12 mouse cellular contexts compared by ENCODE assay signal in genomic region chr5:134410307-134410836, GRCm38 (mm10). TPM values are rescaled to one million over a fixed set of nuclear protein-coding genes. Genes with fewer than 3 reads are reported as not detected.
DNase-seq lines count a peak whose midpoint lies in the region; ATAC-seq and TF ChIP-seq lines count a peak whose summit lies in the region.
"Had no signal": no experiment of that assay in that cellular context is flagged by ENCODE, and none has a peak within 500 bp of the region (broad histone marks: within the 10 kb centered on the region; RNA-seq: fewer than 3 reads in every experiment).

No protein-coding gene starts in this region.

- H3K36me3 ChIP-seq in hindbrain, embryonic 13.5 days = peaks cover 93% of the 10 kb centered on the region
- H3K36me3 ChIP-seq in hindbrain, embryonic 10.5 days = peaks cover 24% of the 10 kb centered on the region
- peaks cover 86% of the 10 kb centered on the region for H3K36me3 ChIP-seq in stomach, embryonic 14.5 days (ENCODE audit: control insufficient read depth, insufficient read depth, low read length)
- H3K36me3 ChIP-seq in stomach, postnatal 0 days (ENCODE audit: control insufficient read depth, insufficient read depth, low read length) = peaks cover 28% of the 10 kb centered on the region
- H3K36me3 ChIP-seq in limb, embryonic 12.5 days = peaks cover 98% of the 10 kb centered on the region
- H3K36me3 ChIP-seq in stomach, embryonic 16.5 days (ENCODE audit: control insufficient read depth, insufficient read depth, low read length) = peaks cover 69% of the 10 kb centered on the region

- TF ChIP-seq EP300 in stomach, postnatal 0 days (optimal IDR thresholded peaks at IDR 0.05) = no peak

- no peak overlapping the region for H3K4me3 ChIP-seq in hindbrain, embryonic 13.5 days
- no peak overlapping the region for H3K4me3 ChIP-seq in hindbrain, embryonic 10.5 days
- H3K4me3 ChIP-seq in stomach, embryonic 14.5 days (ENCODE audit: low read depth, low read length) = no peak overlapping the region
- no peak overlapping the region for H3K4me3 ChIP-seq in stomach, postnatal 0 days (ENCODE audit: low read depth, low read length)
- no peak overlapping the region for H3K4me3 ChIP-seq in limb, embryonic 12.5 days (replicated peaks)
- no peak overlapping the region for H3K4me3 ChIP-seq in stomach, embryonic 16.5 days (replicated peaks; ENCODE audit: low read length)

- H3K27me3 ChIP-seq in hindbrain, embryonic 13.5 days = no peaks in the 10 kb centered on the region
- H3K27me3 ChIP-seq in hindbrain, embryonic 10.5 days (ENCODE audit: insufficient read depth, poor library complexity, severe bottlenecking) = no peaks in the 10 kb centered on the region
- H3K27me3 ChIP-seq in stomach, embryonic 14.5 days (ENCODE audit: control insufficient read depth, insufficient read depth, low read length) = no peaks in the 10 kb centered on the region
- no peaks in the 10 kb centered on the region for H3K27me3 ChIP-seq in stomach, postnatal 0 days (ENCODE audit: control insufficient read depth, insufficient read depth, low read length)
- no peaks in the 10 kb centered on the region for H3K27me3 ChIP-seq in limb, embryonic 12.5 days
- no peaks in the 10 kb centered on the region for H3K27me3 ChIP-seq in stomach, embryonic 16.5 days (ENCODE audit: control insufficient read depth, insufficient read depth, low read length)

- no peaks in the 10 kb centered on the region for H3K4me1 ChIP-seq in hindbrain, embryonic 13.5 days (replicated peaks)
- H3K4me1 ChIP-seq in hindbrain, embryonic 10.5 days (replicated peaks) = no peaks in the 10 kb centered on the region
- no peaks in the 10 kb centered on the region for H3K4me1 ChIP-seq in stomach, embryonic 14.5 days (ENCODE audit: control insufficient read depth, insufficient read depth, low read length)
- H3K4me1 ChIP-seq in stomach, postnatal 0 days (replicated peaks; ENCODE audit: control insufficient read depth, insufficient read depth) = no peaks in the 10 kb centered on the region; the same call in 1 of the 2 replicates
- H3K4me1 ChIP-seq in limb, embryonic 12.5 days (replicated peaks) = no peaks in the 10 kb centered on the region
- no peaks in the 10 kb centered on the region for H3K4me1 ChIP-seq in stomach, embryonic 16.5 days (ENCODE audit: control insufficient read depth, insufficient read depth, low read length)

- H3K9ac ChIP-seq in hindbrain, embryonic 13.5 days = no peak overlapping the region
- H3K9ac ChIP-seq in stomach, embryonic 14.5 days (replicated peaks; ENCODE audit: low read depth, low read length) = no peak overlapping the region
- H3K9ac ChIP-seq in stomach, postnatal 0 days (ENCODE audit: low read length) = no peak overlapping the region
- H3K9ac ChIP-seq in limb, embryonic 12.5 days (replicated peaks) = no peak overlapping the region
- H3K9ac ChIP-seq in stomach, embryonic 16.5 days (ENCODE audit: low read length) = no peak overlapping the region

- whole genome bisulfite sequencing in hindbrain, embryonic 13.5 days = over 99% methylated on average over 7 of the region's 7 CpGs
- 93% methylated on average over 7 of the region's 7 CpGs for WGBS in hindbrain, embryonic 10.5 days
- 92% methylated on average over 7 of the region's 7 CpGs for WGBS in stomach, embryonic 14.5 days
- whole genome bisulfite sequencing in stomach, postnatal 0 days = 85% methylated on average over 7 of the region's 7 CpGs
- WGBS in limb, embryonic 12.5 days = 93% methylated on average over 7 of the region's 7 CpGs
- 95% methylated on average over 7 of the region's 7 CpGs for WGBS in stomach, embryonic 16.5 days

- no peak for TF ChIP-seq CTCF in stomach, postnatal 0 days (IDR thresholded peaks at IDR 0.05; ENCODE audit: low read depth)

- H3K4me2 ChIP-seq in hindbrain, embryonic 13.5 days = no peak overlapping the region
- H3K4me2 ChIP-seq in stomach, embryonic 14.5 days (replicated peaks; ENCODE audit: low read depth, low read length) = no peak overlapping the region
- H3K4me2 ChIP-seq in stomach, postnatal 0 days (replicated peaks; ENCODE audit: low read depth) = no peak overlapping the region
- no peak overlapping the region for H3K4me2 ChIP-seq in limb, embryonic 12.5 days
- H3K4me2 ChIP-seq in stomach, embryonic 16.5 days (ENCODE audit: low read depth, low read length) = no peak overlapping the region

- peak; percentile 32; the same call in 1 of the 2 replicates for ATAC-seq in hindbrain, embryonic 13.5 days (ENCODE audit: low FRiP score)
- peak; percentile 49; the same call in 1 of the 2 replicates for ATAC-seq in stomach, embryonic 14.5 days (ENCODE audit: insufficient number of reproducible peaks, insufficient read depth, low FRiP score, low read depth)
- ATAC-seq in stomach, postnatal 0 days (ENCODE audit: low FRiP score, low TSS enrichment) = no peak; the same call in none of the 2 replicates
- ATAC-seq in limb, embryonic 12.5 days (ENCODE audit: insufficient number of reproducible peaks, insufficient read depth, low FRiP score, low TSS enrichment, low read depth) = 0 out of 2 replicates have a peak, but pooled peaks have one; percentile 53
- peak; percentile 43; the same call in 1 of the 2 replicates for ATAC-seq in stomach, embryonic 16.5 days (ENCODE audit: insufficient read depth, low FRiP score)
- ATAC-seq in megakaryocyte, adult 5-6 weeks (ENCODE audit: poor library complexity, severe bottlenecking) = no peak
- ATAC-seq: forebrain, embryonic 14.5 days had no signal

- H3K27ac ChIP-seq in hindbrain, embryonic 13.5 days = no peak overlapping the region
- no peak overlapping the region for H3K27ac ChIP-seq in hindbrain, embryonic 10.5 days
- no peak overlapping the region for H3K27ac ChIP-seq in stomach, embryonic 14.5 days (ENCODE audit: low read length)
- H3K27ac ChIP-seq in stomach, postnatal 0 days (replicated peaks) = no peak overlapping the region
- no peak overlapping the region for H3K27ac ChIP-seq in limb, embryonic 12.5 days
- no peak overlapping the region for H3K27ac ChIP-seq in stomach, embryonic 16.5 days (ENCODE audit: low read length)

- DNase-seq in hindbrain, embryonic 10.5 days (ENCODE audit: low spot score) = no peak
- DNase-seq in stomach, postnatal 0 days (ENCODE audit: low spot score) = no peak
- DNase-seq in right cerebral cortex, adult 18-20 months = no peak
- DNase-seq: cerebellum, adult 11 months; lung, adult 2 months; thymus, adult 18-20 months had no signal

- H3K9me3 ChIP-seq in hindbrain, embryonic 13.5 days = no peaks in the 10 kb centered on the region
- no peaks in the 10 kb centered on the region for H3K9me3 ChIP-seq in hindbrain, embryonic 10.5 days
- no peaks in the 10 kb centered on the region for H3K9me3 ChIP-seq in stomach, embryonic 14.5 days (ENCODE audit: control insufficient read depth, low read depth, low read length)
- H3K9me3 ChIP-seq in stomach, postnatal 0 days (ENCODE audit: control insufficient read depth, low read length) = no peaks in the 10 kb centered on the region
- H3K9me3 ChIP-seq in limb, embryonic 12.5 days = no peaks in the 10 kb centered on the region
- H3K9me3 ChIP-seq in stomach, embryonic 16.5 days (replicated peaks; ENCODE audit: control insufficient read depth, low read length) = no peaks in the 10 kb centered on the region

RNA-seq across cellular contexts. Expression of gene Gtf2ird1, which starts 46.1 kb away (rescaled TPM):
- 74.5 and 76.0 TPM in 2 replicates for polyA plus RNA-seq in hindbrain, embryonic 13.5 days (2015; fragmentation: Nextera tagmentation; extraction: Ambion mirVana)
- polyA plus RNA-seq in hindbrain, embryonic 10.5 days (2016; fragmentation: Nextera tagmentation; extraction: Ambion mirVana) = 84.8 and 91.6 TPM in 2 replicates
- polyA plus RNA-seq in stomach, embryonic 14.5 days (2014; fragmentation: Nextera tagmentation; extraction: Ambion mirVana) = 107 and 112 TPM in 2 replicates
- 42.4 and 47.0 TPM in 2 replicates for polyA plus RNA-seq in stomach, postnatal 0 days (2015; fragmentation: Nextera tagmentation; extraction: Ambion mirVana)
- polyA plus RNA-seq in limb, embryonic 12.5 days (2016; fragmentation: Nextera tagmentation; extraction: Ambion mirVana) = 149 and 178 TPM in 2 replicates
- polyA plus RNA-seq in stomach, embryonic 16.5 days (2015; fragmentation: Nextera tagmentation; extraction: Ambion mirVana) = 70.5 and 75.0 TPM in 2 replicates
- 4.9 and 5.7 TPM in 2 replicates for total RNA-seq in megakaryocyte, adult 5-6 weeks (2015)
- total RNA-seq in megakaryocyte, adult 5-6 weeks (2017) = 4.4 and 8.7 TPM in 2 replicates

Comparison
In these comparisons a context has a peak if more than half of its experiments do, and no peak if none do; other contexts are left out.
1. ATAC-seq: peak in hindbrain, embryonic 13.5 days (single experiment), stomach, embryonic 14.5 days (single experiment), limb, embryonic 12.5 days (single experiment) and stomach, embryonic 16.5 days (single experiment); none in stomach, postnatal 0 days (single experiment) and megakaryocyte, adult 5-6 weeks (single experiment).